Mouse (Mus musculus): Measurements from ENCODE around the gene Ajm1. TPM values are rescaled to one million over a fixed set of nuclear protein-coding genes. Genes with fewer than 3 reads are reported as not detected.

Gene Ajm1
- polyA plus RNA-seq (2014; fragmentation: Illumina TruSeq; extraction: RNeasy Lipid Tissue Mini Kit (QIAGEN cat#74804); ENCODE audit: insufficient read depth, low read depth, low replicate concordance) = not detected

DNA sequence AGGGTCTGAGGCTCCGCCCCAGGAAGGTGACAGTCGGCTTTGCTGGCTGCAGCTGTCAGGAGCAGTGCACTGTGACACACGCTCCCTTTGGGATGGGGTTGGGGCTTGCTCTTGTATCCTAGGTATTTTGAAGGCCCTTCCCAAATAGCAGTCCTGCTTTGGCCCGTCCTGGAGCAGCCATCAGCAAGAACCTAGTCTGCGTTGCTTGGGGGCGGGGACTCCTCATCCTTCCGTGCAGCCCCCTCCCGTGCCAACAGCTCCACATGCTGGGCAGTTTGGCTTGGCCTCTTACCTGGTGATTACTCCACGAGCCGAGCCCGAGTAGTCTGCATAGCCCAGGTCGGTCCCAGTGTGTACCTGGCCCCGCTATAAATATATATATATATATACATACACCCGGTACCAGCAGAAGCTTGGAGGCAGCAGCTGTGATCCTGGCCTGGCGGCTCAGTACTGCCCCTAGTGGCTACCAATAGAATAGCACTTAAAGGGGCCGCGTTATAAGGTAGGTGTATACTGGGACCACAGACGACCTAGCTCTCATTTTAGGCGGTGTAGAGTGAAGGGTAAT, at the start of gene Ajm1:
Gene Ajm1, minus strand, starts transcription at position 464 of the 571 bp plus-strand sequence.

DNA sequence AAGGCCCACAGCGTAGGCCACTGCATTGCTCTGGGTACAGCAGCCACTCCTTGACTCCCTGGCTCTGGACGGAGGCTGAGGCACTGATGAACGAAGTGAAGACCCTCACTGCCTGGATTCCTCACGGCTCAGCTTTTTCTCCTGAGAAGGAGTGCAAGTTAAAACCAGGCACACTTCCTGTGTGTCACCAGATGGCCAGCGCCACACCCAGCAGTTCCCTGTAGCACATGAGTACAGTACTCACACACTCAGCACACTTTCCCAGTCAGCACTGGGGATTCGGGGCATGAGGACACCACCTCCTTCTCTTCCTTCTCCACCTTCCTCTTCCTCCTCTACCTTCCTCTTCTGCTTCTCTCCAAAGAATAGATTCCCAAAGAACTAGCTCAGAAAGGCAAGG, 46.3 kb upstream of the Ajm1 start, which contains the start of gene Fcna:
Gene Fcna, minus strand, starts transcription at position 220 of the 400 bp plus-strand sequence.

DNA sequence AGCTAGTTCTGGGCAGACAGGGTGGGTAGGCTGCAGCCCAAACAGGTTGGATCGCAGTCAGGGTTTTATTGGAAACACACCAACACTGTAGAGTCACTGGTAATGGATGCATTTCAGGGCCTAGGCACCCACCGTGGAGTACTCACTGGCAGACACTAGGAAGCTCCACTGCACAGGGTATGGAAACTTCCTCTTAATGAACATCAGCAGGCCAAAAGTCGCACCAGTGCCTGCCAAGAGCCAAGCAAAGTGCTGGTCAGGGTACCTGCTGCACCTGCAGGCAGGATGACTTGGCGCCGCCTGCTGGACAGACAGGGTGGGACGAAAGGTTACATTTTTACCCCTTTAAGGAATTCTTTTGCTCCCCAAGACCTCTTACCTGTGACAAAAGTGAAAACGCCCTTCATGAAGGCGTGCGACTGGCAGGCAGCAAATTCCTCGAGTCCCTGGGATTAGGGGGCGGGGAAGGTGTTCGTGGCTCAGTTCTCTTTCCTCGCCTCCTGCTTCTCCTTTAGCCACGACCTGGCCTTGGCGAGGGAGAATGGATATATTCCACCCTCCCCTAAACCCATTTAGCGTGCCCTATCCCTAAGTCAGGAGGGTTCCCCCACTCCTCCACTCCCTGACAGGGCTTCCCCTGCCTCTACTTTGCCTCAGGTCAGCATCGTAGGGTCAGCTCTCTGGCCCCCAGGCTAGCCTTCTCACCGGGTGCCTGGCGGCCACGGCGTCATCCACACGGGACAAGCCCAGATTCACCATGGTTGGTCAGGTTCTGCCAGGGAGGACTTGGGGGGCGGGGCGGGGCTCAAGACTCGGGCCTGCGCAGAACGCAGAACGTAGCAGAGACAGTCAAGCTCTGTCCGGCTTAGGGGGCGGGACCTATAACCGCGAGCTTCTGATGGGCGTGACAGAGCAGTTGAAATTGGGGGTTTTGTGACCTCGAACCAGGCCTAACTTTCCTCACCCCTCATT, 40.0 kb upstream of the Ajm1 start, which contains the start of gene Tmem141:
Gene Tmem141, minus strand, starts transcription at position 777 of the 972 bp plus-strand sequence.

DNA sequence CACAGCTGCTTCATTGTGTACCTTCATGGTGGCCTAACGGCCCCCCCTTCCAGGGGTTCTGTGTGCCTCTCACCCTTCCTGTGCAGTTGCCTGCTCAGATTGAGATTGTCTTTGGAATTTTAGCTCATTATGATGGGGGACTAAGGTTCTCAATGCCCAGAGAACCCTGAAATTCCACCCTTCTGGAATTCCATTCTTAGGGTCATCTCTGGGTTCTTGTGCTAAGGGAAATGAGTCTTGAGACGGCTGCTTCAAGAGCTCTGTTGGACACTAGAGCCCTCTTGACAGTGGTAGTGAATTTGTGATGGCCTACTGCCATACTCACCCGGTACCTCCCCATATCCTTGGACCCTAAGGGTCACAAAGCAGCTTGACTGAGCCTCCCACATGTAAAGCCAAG, 36.0 kb upstream of the Ajm1 start, which contains the start of gene Ccdc183:
Gene Ccdc183, minus strand, starts transcription at position 101 of the 400 bp plus-strand sequence.

DNA sequence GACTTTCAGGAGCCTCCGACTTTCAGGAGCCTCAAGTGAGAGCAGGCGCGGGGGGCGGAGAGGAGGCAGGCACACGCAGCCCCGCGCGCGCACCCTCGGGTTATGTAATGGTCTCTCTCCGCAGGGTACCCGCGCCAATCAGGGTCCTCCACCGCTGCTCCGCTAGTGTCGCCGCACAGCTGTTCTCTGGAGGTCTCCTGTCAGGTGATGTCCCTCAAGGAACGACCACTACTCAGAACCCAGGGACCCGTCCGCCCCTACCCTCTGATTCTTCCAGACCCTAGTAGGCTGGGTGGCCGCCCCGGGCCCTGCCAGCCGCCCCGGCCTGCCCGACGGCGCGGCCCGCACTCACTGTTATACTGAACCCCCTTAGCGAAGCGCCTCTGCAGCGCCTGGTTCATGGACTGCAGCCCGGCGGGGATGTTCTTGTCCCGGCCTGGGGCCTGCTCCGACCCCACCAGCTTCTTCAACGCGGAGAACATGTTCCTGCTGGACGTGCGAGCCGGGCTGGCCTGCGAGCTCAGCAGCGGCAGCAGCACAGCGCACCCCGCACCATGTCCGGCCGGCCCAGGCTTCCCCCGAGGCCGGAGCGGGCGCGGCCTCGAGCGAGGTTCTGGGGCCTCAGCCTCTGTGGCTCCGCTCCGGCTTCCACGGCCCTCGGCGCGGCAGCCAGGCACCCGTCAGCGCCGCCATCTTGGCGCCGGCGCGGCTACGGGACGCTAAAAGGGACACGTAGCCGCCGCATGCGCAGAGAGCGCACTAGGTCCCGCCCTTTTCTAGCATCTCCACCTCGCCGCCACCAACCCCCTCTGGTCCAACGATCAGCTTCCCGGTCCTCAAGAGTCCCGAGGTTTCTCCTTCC, 26.4 kb upstream of the Ajm1 start, which contains the start of gene Rabl6:
Gene Rabl6, minus strand, starts transcription at position 761 of the 862 bp plus-strand sequence.

DNA sequence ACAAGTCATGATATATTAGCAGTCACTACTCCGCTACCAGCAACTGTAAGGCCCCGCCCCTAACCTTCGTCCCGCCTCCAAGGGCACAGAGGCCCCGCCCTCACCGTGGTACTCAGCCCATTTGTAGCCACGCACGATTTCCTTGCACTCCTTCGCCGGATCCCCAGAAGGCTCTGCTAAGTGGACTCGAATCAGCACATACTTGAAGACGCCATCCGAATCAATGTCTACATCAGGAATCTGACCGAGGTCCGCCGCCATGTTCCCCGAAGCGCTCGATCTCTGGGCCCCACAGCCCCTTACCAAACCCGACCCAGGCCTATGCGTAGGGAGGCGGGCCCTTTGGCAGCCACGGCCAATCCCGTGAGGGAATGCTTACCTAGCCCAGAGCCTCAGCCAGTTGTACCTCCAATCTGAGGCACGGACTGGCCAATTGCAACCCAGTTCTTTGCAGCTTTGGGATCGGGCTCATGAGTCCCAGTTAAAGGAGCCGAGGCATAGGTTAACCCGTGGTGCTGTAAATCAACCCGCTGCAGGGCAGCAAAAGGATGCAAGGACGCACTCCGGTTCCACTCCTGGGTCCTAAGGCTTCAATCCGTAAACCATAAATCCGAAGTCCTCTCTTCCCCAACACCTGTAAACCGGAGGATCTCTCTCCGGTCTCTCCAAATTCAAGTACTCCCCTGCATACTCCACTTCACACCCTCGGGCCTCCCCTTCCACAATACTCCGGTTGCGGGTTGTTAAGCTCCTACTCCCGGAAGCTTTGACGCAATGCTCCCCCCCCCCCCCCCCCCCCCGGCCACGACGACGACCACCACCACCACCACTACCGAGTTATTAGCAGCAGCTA, 6.8 kb downstream of the Ajm1 start, which contains the start of the genes Mamdc4 and Phpt1:
Gene Mamdc4, minus strand, starts transcription at position 267 of the 853 bp plus-strand sequence.
Gene Phpt1, minus strand, starts transcription at position 646 of the 853 bp plus-strand sequence.

DNA sequence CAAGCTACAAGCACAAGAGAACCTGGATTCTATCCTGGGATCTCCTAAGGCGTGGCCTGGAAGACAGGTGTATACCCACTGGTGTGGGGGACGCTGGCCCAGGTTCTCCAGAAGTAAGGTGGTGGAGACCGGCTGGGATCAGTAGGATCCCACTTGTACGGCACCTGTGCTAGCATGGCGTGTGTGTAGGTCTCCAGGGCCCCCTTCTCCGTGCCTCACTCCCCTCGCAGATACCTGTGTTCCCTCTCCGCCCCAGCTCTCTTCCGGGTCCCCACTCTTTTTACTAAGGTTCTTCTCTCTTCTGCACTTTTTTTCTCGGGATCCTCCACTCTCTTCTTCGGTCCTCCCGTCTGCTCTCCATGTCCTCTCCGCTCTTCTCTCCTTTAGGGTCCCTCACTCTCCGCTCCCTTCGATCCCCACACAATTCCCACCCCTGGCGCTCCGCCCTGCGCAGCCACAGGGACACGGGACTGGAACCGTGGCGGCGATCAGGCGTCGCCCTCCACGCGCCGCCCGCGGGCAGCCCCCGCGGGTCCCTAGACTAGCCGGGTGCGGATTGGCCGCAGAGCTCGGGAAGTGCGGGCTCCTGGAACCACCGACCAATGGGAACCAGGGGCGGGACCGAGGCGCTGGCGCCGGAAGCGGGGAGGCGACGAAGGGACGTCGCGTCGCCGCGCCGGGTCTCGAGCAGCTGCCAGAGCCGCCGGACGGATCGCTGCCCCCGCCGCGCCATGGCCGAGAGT, 24.2 kb downstream of the Ajm1 start, which contains the start of gene Edf1:
Gene Edf1, plus strand, starts transcription at position 627 of the 743 bp plus-strand sequence.

DNA sequence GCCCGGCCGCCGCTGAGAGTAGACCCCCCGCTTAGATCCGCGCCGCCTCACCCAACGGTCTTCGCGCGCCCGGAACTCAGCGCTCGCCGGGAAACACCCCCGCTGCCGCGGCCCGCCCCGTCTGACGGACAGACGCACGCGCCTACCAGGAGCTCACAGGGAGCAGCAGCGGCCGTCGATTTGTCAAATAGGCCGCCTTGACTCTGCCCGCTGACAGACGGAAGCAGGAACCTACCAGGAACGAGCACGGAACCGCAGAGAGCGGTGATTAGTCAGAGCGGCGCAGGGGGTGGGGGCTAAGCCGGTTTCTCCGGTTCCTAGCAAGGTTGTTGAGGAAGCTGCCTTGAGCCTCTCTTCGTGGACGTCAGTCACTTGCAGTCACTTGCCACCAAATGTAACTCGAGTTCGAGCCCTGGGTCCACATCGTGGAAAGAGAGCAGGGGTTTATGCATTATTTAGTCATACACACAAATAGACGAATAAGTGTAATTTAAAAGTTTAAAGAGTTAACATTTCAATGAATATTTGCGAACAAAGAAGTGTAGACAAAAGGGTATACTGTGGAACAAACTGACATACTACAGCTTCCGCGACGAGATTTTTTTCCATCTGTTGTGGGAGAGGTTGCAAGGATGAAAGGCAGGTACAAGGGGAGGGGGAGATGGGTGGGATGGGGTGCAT, 34.6 kb downstream of the Ajm1 start, which contains the start of gene Traf2:
Gene Traf2, minus strand, starts transcription at position 130 of the 681 bp plus-strand sequence.

Other genes starting within 250 kb of the Ajm1 start
- 31.9 TPM for gene Man1b1, start 249.4 kb downstream of the Ajm1 start, polyA plus RNA-seq (2014; fragmentation: Illumina TruSeq; extraction: RNeasy Lipid Tissue Mini Kit (QIAGEN cat#74804); ENCODE audit: insufficient read depth, low read depth, low replicate concordance)
- 18.5 TPM for gene Dpp7, start 225.4 kb downstream of the Ajm1 start, polyA plus RNA-seq (2014; fragmentation: Illumina TruSeq; extraction: RNeasy Lipid Tissue Mini Kit (QIAGEN cat#74804); ENCODE audit: insufficient read depth, low read depth, low replicate concordance)
- 51.2 TPM for gene Uap1l1, start 216.1 kb downstream of the Ajm1 start, polyA plus RNA-seq (2014; fragmentation: Illumina TruSeq; extraction: RNeasy Lipid Tissue Mini Kit (QIAGEN cat#74804); ENCODE audit: insufficient read depth, low read depth, low replicate concordance)
- gene Sapcd2, start 209.4 kb downstream of the Ajm1 start, polyA plus RNA-seq (2014; fragmentation: Illumina TruSeq; extraction: RNeasy Lipid Tissue Mini Kit (QIAGEN cat#74804); ENCODE audit: insufficient read depth, low read depth, low replicate concordance) = 1.0 TPM
- gene Entpd2, start 185.9 kb downstream of the Ajm1 start, polyA plus RNA-seq (2014; fragmentation: Illumina TruSeq; extraction: RNeasy Lipid Tissue Mini Kit (QIAGEN cat#74804); ENCODE audit: insufficient read depth, low read depth, low replicate concordance) = 7.6 TPM
- gene Npdc1, start 182.4 kb downstream of the Ajm1 start, polyA plus RNA-seq (2014; fragmentation: Illumina TruSeq; extraction: RNeasy Lipid Tissue Mini Kit (QIAGEN cat#74804); ENCODE audit: insufficient read depth, low read depth, low replicate concordance) = 69.7 TPM
- 1.7 TPM for gene Fut7, start 158.5 kb downstream of the Ajm1 start, polyA plus RNA-seq (2014; fragmentation: Illumina TruSeq; extraction: RNeasy Lipid Tissue Mini Kit (QIAGEN cat#74804); ENCODE audit: insufficient read depth, low read depth, low replicate concordance)
- gene Abca2, start 153.1 kb downstream of the Ajm1 start, polyA plus RNA-seq (2014; fragmentation: Illumina TruSeq; extraction: RNeasy Lipid Tissue Mini Kit (QIAGEN cat#74804); ENCODE audit: insufficient read depth, low read depth, low replicate concordance) = 9.0 TPM
- 364 TPM for gene Clic3, start 124.9 kb downstream of the Ajm1 start, polyA plus RNA-seq (2014; fragmentation: Illumina TruSeq; extraction: RNeasy Lipid Tissue Mini Kit (QIAGEN cat#74804); ENCODE audit: insufficient read depth, low read depth, low replicate concordance)
- gene Paxx, start 120.7 kb downstream of the Ajm1 start, polyA plus RNA-seq (2014; fragmentation: Illumina TruSeq; extraction: RNeasy Lipid Tissue Mini Kit (QIAGEN cat#74804); ENCODE audit: insufficient read depth, low read depth, low replicate concordance) = 44.5 TPM
- gene Ptgds, start 111.7 kb downstream of the Ajm1 start, polyA plus RNA-seq (2014; fragmentation: Illumina TruSeq; extraction: RNeasy Lipid Tissue Mini Kit (QIAGEN cat#74804); ENCODE audit: insufficient read depth, low read depth, low replicate concordance) = 1.6 TPM
- not detected for gene Lcn12, start 87.8 kb downstream of the Ajm1 start, polyA plus RNA-seq (2014; fragmentation: Illumina TruSeq; extraction: RNeasy Lipid Tissue Mini Kit (QIAGEN cat#74804); ENCODE audit: insufficient read depth, low read depth, low replicate concordance)
- gene Fbxw5, start 81.0 kb downstream of the Ajm1 start, polyA plus RNA-seq (2014; fragmentation: Illumina TruSeq; extraction: RNeasy Lipid Tissue Mini Kit (QIAGEN cat#74804); ENCODE audit: insufficient read depth, low read depth, low replicate concordance) = 27.0 TPM
- gene C8g, start 80.0 kb downstream of the Ajm1 start, polyA plus RNA-seq (2014; fragmentation: Illumina TruSeq; extraction: RNeasy Lipid Tissue Mini Kit (QIAGEN cat#74804); ENCODE audit: insufficient read depth, low read depth, low replicate concordance) = 0.92 TPM
- gene Traf2, start 34.8 kb downstream of the Ajm1 start, polyA plus RNA-seq (2014; fragmentation: Illumina TruSeq; extraction: RNeasy Lipid Tissue Mini Kit (QIAGEN cat#74804); ENCODE audit: insufficient read depth, low read depth, low replicate concordance) = 19.5 TPM
- gene Edf1, start 23.9 kb downstream of the Ajm1 start, polyA plus RNA-seq (2014; fragmentation: Illumina TruSeq; extraction: RNeasy Lipid Tissue Mini Kit (QIAGEN cat#74804); ENCODE audit: insufficient read depth, low read depth, low replicate concordance) = 272 TPM
- gene Mamdc4, start 6.9 kb downstream of the Ajm1 start, polyA plus RNA-seq (2014; fragmentation: Illumina TruSeq; extraction: RNeasy Lipid Tissue Mini Kit (QIAGEN cat#74804); ENCODE audit: insufficient read depth, low read depth, low replicate concordance) = 0.44 TPM
- 64.0 TPM for gene Phpt1, start 6.5 kb downstream of the Ajm1 start, polyA plus RNA-seq (2014; fragmentation: Illumina TruSeq; extraction: RNeasy Lipid Tissue Mini Kit (QIAGEN cat#74804); ENCODE audit: insufficient read depth, low read depth, low replicate concordance)
- 25.9 TPM for gene Rabl6, start 26.8 kb upstream of the Ajm1 start, polyA plus RNA-seq (2014; fragmentation: Illumina TruSeq; extraction: RNeasy Lipid Tissue Mini Kit (QIAGEN cat#74804); ENCODE audit: insufficient read depth, low read depth, low replicate concordance)
- not detected for gene Ccdc183, start 35.9 kb upstream of the Ajm1 start, polyA plus RNA-seq (2014; fragmentation: Illumina TruSeq; extraction: RNeasy Lipid Tissue Mini Kit (QIAGEN cat#74804); ENCODE audit: insufficient read depth, low read depth, low replicate concordance)
- gene Tmem141, start 40.2 kb upstream of the Ajm1 start, polyA plus RNA-seq (2014; fragmentation: Illumina TruSeq; extraction: RNeasy Lipid Tissue Mini Kit (QIAGEN cat#74804); ENCODE audit: insufficient read depth, low read depth, low replicate concordance) = 21.1 TPM
- 23.9 TPM for gene Fcna, start 46.3 kb upstream of the Ajm1 start, polyA plus RNA-seq (2014; fragmentation: Illumina TruSeq; extraction: RNeasy Lipid Tissue Mini Kit (QIAGEN cat#74804); ENCODE audit: insufficient read depth, low read depth, low replicate concordance)
- not detected for gene Lcn8, start 71.4 kb upstream of the Ajm1 start, polyA plus RNA-seq (2014; fragmentation: Illumina TruSeq; extraction: RNeasy Lipid Tissue Mini Kit (QIAGEN cat#74804); ENCODE audit: insufficient read depth, low read depth, low replicate concordance)
- not detected for gene Lcn5, start 76.2 kb upstream of the Ajm1 start, polyA plus RNA-seq (2014; fragmentation: Illumina TruSeq; extraction: RNeasy Lipid Tissue Mini Kit (QIAGEN cat#74804); ENCODE audit: insufficient read depth, low read depth, low replicate concordance)
- not detected for gene Lcn6, start 95.0 kb upstream of the Ajm1 start, polyA plus RNA-seq (2014; fragmentation: Illumina TruSeq; extraction: RNeasy Lipid Tissue Mini Kit (QIAGEN cat#74804); ENCODE audit: insufficient read depth, low read depth, low replicate concordance)
- not detected for gene Lcn10, start 101.0 kb upstream of the Ajm1 start, polyA plus RNA-seq (2014; fragmentation: Illumina TruSeq; extraction: RNeasy Lipid Tissue Mini Kit (QIAGEN cat#74804); ENCODE audit: insufficient read depth, low read depth, low replicate concordance)
- not detected for gene Obp2a, start 118.3 kb upstream of the Ajm1 start, polyA plus RNA-seq (2014; fragmentation: Illumina TruSeq; extraction: RNeasy Lipid Tissue Mini Kit (QIAGEN cat#74804); ENCODE audit: insufficient read depth, low read depth, low replicate concordance)
- 21.5 TPM for gene Bmyc, start 125.0 kb upstream of the Ajm1 start, polyA plus RNA-seq (2014; fragmentation: Illumina TruSeq; extraction: RNeasy Lipid Tissue Mini Kit (QIAGEN cat#74804); ENCODE audit: insufficient read depth, low read depth, low replicate concordance)
- gene Obp2b, start 155.3 kb upstream of the Ajm1 start, polyA plus RNA-seq (2014; fragmentation: Illumina TruSeq; extraction: RNeasy Lipid Tissue Mini Kit (QIAGEN cat#74804); ENCODE audit: insufficient read depth, low read depth, low replicate concordance) = not detected
- gene Lcn3, start 183.8 kb upstream of the Ajm1 start, polyA plus RNA-seq (2014; fragmentation: Illumina TruSeq; extraction: RNeasy Lipid Tissue Mini Kit (QIAGEN cat#74804); ENCODE audit: insufficient read depth, low read depth, low replicate concordance) = not detected
- gene Lcn11, start 195.3 kb upstream of the Ajm1 start, polyA plus RNA-seq (2014; fragmentation: Illumina TruSeq; extraction: RNeasy Lipid Tissue Mini Kit (QIAGEN cat#74804); ENCODE audit: insufficient read depth, low read depth, low replicate concordance) = not detected
- not detected for gene Gm13539, start 200.5 kb upstream of the Ajm1 start, polyA plus RNA-seq (2014; fragmentation: Illumina TruSeq; extraction: RNeasy Lipid Tissue Mini Kit (QIAGEN cat#74804); ENCODE audit: insufficient read depth, low read depth, low replicate concordance)
- not detected for gene Glt6d1, start 234.1 kb upstream of the Ajm1 start, polyA plus RNA-seq (2014; fragmentation: Illumina TruSeq; extraction: RNeasy Lipid Tissue Mini Kit (QIAGEN cat#74804); ENCODE audit: insufficient read depth, low read depth, low replicate concordance)
- gene Lcn9, start 241.4 kb upstream of the Ajm1 start, polyA plus RNA-seq (2014; fragmentation: Illumina TruSeq; extraction: RNeasy Lipid Tissue Mini Kit (QIAGEN cat#74804); ENCODE audit: insufficient read depth, low read depth, low replicate concordance) = not detected

All from lung, adult 10 weeks (tissue).